Mouse (Mus musculus) embryo, embryonic 11.5 days (tissue): Measurements from ENCODE around the gene Ctnna3.

ENCODE experiments used
- DNase-seq: peaks from one replicate; pipeline ENCODE4 v3.0.0-alpha.2; 2012; ENCODE audit warnings: low read depth, low spot score

Gene Ctnna3

DNA sequence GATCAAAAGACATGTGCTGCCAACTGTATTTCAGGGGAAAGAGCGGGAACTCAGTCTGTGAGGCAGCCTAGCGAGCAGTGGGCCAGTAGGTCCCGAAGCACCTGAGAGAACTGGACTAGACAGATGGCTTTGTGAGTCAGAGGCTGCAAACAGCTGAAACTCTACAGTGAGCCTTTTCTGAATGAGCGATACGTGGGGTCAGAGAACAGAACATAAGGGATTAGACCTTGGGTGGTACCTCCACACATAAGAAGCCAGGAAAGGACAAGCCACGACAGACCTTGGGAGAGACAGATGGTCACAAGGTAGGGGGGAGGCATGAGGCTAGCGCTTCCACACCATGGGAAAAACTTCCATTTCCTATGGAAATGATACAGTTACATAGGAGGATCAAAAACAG, 58.4 kb downstream of the Ctnna3 start:
- no peak for DNase-seq

DNA sequence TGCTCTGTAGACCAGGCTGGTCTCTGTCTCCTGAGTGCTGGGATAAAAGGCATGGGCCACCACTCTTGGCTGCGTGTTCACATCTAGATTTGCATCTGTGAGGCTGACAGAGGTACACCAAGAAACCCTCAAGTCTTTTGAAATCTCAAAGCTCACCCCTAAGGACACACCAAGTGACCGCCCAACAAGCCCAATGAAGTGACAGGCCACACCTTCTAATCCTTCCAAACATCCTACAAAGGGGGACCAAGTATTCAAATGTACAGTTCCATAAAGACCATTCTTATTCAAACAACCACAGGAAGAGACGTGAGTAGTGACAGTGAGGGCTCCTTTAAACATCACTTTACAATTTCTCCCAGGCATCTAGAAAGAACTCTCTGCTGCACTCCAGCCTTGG, 94.1 kb downstream of the Ctnna3 start:
- DNase-seq: no peak

DNA sequence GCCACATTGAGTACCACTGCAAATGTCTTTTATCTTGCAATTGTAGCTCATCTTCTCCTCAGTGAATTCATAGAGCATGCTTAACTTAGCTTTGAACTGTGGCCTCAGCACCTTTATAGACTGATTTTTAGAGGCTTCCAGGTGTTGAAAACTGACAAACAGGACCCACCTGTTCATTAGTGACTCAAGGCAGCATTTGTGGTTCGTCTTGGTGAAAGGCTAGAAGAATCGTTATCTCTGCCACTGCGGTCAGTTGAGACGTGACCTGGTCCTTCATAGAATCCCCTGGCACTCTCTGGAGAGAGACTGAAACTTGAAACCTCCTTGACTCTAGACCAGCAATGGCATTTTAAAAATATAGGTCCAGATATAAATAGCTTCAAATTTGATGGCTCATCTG, 96.1 kb downstream of the Ctnna3 start:
- DNase-seq: no peak

DNA sequence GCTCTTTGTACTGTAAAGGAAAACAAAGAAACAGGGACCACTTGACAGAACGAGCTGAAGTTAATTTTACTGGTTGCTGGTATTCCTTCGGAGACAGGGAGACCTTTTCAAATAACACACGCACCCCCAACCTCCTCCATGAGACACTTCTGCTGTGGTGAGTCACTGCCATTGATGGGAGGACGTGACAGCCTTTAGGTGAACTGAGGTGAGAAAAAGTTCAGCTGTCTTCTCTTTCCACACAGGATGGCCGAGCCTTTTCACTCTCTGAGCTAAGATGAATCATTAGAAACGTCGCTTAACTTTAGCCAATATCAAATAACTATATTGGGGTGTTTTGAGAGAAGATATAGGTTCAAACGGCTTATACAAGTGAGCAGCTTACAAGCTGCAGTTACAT, 102.5 kb downstream of the Ctnna3 start:
- DNase-seq: no peak

- peak; percentile 24 for DNase-seq
These were observed 111.9 kb downstream of the Ctnna3 start for GRCm38 (mm10) chr10:63541754-63542153.

- no peak for DNase-seq
These were observed 112.6 kb downstream of the Ctnna3 start for GRCm38 (mm10) chr10:63542493-63542892.

DNA sequence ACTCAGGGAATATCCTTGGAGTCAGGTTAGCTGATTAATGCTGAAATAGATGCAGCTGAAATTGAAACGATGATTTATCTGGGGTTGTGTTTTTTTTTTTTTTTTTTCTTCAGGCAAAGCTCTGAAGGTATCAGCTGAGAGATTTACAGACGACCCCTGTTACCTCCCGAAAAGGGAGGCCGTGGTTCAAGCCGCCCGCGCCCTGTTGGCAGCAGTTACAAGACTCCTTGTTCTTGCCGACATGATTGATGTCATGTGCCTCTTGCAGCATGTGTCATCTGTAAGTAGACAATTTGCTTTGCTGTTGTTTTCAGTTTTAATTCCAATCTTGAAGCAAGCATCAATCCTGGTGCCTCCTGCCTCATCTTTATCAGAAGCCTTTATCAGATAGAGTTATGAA, 136.8 kb downstream of the Ctnna3 start:
- no peak for DNase-seq

DNA sequence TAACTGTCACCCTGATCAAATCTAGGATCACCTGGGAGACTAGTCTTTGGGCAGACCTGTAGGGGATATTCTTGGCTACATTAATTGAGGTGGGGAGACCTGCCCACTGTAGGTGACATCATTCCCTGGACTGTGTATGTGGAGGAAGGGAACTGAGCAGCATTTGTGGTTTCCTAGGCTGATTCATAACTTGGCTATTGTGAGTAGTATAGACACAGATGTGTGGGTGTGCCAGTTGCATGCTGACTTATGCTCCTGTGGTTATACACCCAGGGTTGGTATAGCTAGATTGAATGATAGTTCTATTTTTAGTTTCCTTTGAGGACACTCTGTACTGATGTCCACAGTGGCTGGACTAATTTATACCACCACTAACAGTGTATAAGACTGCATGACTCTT, 141.7 kb downstream of the Ctnna3 start:
- DNase-seq: no peak

GRCm38 (mm10) chr10:63572866-63573265, 143.0 kb downstream of the Ctnna3 start:
- DNase-seq: no peak

DNA sequence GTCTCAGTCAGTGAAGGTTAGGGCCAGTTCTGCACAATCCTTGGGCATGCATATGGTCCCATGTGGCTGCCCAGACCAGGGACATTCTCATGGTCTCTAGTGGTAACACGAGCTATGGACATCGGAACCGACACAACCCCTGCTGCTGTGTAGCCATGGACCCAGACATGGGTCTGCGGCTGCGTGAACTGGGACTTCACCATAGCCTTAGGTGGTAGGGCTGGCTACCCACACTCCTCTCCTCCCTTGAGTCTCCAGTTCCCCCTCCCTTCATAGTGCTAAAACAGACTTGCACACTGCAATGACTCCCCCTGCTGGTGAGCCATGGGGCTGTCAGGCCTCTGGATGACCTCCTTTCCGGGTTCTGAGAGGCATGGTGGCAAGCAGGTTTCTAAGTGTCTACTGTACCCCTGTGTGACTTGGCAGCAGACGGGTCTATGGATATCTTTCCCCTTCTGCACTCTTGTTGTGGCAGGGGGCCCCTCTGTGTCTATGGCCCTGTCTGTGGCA, 144.3 kb downstream of the Ctnna3 start:
- DNase-seq: peak; percentile 23

GRCm38 (mm10) chr10:63582608-63583007, 152.7 kb downstream of the Ctnna3 start:
- peak; percentile 64 for DNase-seq

- DNase-seq: no peak
These were observed 154.0 kb downstream of the Ctnna3 start for GRCm38 (mm10) chr10:63583798-63584374.

GRCm38 (mm10) chr10:63599417-63599816, 169.5 kb downstream of the Ctnna3 start:
- DNase-seq: no peak

- no peak for DNase-seq
These were observed 171.3 kb downstream of the Ctnna3 start for GRCm38 (mm10) chr10:63601206-63601605.

DNA sequence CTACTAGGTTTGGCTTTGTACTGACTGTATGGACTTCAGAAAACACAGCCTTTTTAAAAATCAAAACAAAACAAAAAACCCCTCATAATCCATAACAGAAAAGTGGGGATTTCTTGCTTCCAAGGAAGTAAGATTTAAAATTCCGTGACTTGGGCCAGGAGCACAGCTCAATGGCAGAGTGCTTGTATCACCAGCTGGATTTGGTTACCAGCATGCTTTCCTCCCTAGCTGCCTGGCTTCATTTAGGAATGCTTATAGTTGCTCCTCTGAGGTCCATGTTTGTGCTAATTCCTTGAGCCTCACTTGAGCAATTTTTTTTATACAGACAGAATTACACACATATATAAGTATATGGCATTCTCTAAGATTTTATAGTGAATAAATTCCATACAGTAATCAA, 198.6 kb downstream of the Ctnna3 start:
- DNase-seq: no peak

- DNase-seq: no peak
These were observed 204.0 kb downstream of the Ctnna3 start for GRCm38 (mm10) chr10:63633915-63634314.

DNA sequence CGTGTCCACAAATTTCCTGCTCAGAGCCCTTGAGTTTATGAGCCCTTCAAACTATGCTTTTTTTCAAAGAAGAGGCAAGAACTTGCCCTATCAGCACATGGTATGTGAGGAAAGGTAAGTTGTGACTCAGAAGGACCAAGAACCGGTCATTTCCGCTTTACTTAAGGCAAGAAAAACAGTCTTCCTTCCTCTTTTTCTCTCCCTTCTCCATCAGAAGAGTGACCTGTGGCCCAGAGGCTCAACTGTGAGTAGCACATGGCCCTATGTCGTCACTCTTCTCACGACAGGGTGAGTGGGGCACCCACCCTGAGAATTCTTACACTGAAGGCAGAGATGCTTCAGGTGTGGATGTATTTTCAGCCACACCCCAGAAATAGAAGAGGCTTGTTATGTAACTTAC, 208.1 kb downstream of the Ctnna3 start:
- no peak for DNase-seq

GRCm38 (mm10) chr10:63647300-63647699, 217.4 kb downstream of the Ctnna3 start:
- DNase-seq: no peak

GRCm38 (mm10) chr10:63650307-63650706, 220.4 kb downstream of the Ctnna3 start:
- DNase-seq: no peak

DNA sequence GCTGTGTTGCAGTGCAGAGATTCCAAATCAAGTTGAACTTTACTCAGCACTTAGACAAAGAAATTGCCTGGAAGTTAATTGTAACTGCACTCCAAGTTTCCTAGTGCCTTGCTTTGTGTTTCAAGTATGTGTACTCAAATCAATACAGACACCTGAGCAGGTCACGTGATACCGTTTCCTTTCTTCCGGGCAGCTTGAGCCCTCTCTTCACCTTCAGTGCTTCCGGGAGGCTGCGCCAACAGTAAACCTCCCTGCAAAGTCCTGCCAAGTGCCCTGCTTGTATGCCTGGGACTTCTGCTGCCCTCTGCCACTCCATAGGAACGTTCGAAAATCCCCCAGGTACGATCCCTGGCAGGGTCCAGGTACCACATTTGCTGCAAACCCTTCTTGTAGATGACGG, 223.0 kb downstream of the Ctnna3 start:
- DNase-seq: no peak

DNA sequence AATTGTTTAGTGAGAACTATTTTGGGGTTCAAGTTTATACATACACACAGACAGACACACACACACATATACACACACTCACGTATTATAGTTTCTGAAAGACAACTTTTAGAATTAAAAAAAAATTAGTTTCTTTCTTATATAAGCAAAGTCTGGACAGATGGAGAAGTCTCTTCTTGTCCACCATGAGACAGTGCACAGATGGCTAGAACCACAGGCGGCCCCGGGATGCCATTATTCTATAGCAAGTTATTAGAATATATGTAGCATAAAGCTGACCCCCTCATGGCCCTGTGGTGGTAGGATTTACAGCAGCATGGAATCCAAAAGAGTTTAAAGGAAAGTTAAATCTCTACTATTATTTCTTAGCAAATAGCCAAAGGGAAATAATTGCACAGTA, 223.7 kb downstream of the Ctnna3 start:
- DNase-seq: no peak

GRCm38 (mm10) chr10:63654560-63654959, 224.7 kb downstream of the Ctnna3 start:
- DNase-seq: no peak

DNA sequence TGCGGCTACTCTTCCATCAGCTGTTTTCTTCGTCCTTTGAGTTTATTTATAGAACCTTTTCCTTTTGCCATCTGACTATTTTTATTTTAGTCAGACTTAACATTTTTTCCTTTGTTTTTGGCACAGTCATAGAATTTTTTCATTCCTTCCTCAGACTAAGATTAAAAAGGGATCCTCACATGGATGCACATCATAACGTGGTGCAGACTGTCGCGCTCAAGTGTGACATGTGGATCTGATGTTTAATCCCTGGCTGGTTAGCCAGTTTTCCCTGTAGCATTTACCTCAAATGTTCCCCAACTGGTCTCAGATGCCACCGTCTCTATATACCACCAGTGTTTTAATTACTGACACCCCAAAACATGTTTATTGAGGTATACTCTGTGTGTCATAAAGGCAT, 246.4 kb downstream of the Ctnna3 start:
- no peak for DNase-seq

DNA sequence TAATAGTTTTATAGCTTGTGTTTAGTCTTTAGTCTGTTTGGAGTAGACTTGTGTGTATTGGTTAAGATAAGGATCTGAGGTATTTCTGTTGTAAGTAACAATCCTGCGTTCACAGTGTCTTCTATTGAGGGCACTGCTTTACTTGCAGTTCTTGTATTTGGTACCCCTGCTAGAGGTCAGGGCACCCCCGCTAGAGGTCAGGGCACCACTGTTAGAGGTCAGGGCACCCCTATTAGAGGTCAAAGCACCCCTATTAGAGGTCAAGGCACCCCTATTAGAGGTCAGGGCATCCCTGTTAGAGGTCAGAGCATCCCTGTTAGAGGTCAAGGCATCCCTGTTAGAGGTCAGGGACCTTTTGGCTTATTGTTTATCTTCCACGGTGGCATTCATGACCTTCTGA, 259.3 kb downstream of the Ctnna3 start:
- DNase-seq: no peak
